Mouse (Mus musculus) cerebellum, adult 2 months (tissue): ENCODE measurements around the gene Mef2d. TPM values are rescaled to one million over a fixed set of nuclear protein-coding genes. Genes with fewer than 3 reads are reported as not detected.

Experiments
- DNase-seq, 2 experiments: peaks; one replicate each; pipeline ENCODE4 v3.0.0; 2021
- H3K27ac ChIP-seq: fragments of 200-500 bp; 2 replicates; pipeline ENCODE4 v1.5.1; 2012; ENCODE audit warnings: low read length, control low read depth, inconsistent platforms; ENCODE audit not compliant: insufficient read depth
- H3K27me3 ChIP-seq: fragments of 200-500 bp; 2 replicates; pipeline ENCODE4 v1.6.1; 2012; ENCODE audit warnings: inconsistent platforms, mild to moderate bottlenecking, low read length, moderate library complexity; ENCODE audit not compliant: control insufficient read depth, insufficient read depth
- H3K4me1 ChIP-seq: fragments of 200-500 bp; 2 replicates; pipeline ENCODE4 v1.6.1; 2011; ENCODE audit warnings: low read length; ENCODE audit not compliant: control insufficient read depth, insufficient read depth
- H3K4me3 ChIP-seq: fragments of 200-500 bp; replicated peaks from 2 replicates; pipeline ENCODE3; 2011; ENCODE audit warnings: mild to moderate bottlenecking, low read depth, low read length, control low read depth; ENCODE audit not compliant: insufficient read depth
- CTCF ChIP-seq: fragments of 200-500 bp; IDR thresholded peaks from 2 replicates; pipeline ENCODE4 v1.5.1; 2011; ENCODE audit warnings: low read depth, mild to moderate bottlenecking, control low read depth, low read length, moderate library complexity, borderline replicate concordance; ENCODE audit not compliant: insufficient read depth
- POLR2A ChIP-seq: fragments of 200-500 bp; IDR thresholded peaks from 2 replicates; pipeline ENCODE4 v1.6.1; 2011; ENCODE audit warnings: low read length, control low read depth, borderline replicate concordance; ENCODE audit not compliant: insufficient read depth
- WGBS: fragments of 180-500 bp; shearing (Covaris S2); methylation state at CpG from one replicate; pipeline ENCODE4 v1.1.7; 2018; 5-methylcytosine and 5-hydroxymethylcytosine counted together
- polyA plus RNA-seq: library from polyadenylated mRNA; depleted of rRNA; stranded (reverse); fragments of >200 nt; gene quantifications from 2 replicates; pipeline ENCODE4 v1.2.3, GENCODE M21; 2012

Mef2d gene
- polyA plus RNA-seq, 1 experiment, result 102 TPM

DNA sequence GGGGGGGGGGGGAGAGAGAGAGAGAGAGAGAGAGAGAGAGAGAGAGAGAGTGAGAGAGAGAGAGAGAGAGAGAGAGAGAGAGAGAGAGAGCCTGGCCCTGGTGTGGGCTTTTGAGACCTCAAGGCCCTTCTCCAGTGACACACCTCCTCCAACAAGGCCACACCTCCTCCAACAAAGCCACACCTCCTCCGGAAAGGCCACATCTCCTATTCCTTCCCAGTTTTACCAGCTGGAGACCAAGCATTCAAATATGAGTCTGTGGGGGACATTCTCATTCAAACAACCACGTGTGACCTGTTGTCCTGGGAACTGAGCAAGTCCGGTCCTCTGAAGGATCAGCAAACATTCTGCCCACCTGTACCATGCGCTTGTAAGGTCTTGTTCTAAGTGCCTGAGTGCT lies 13.2 kb upstream of the Mef2d start:
- Histone ChIP-seq H3K4me3 (no peak overlapping the region), H3K4me1 (peaks cover 23% of the 10 kb centered on the region), H3K27ac (no peak overlapping the region), H3K27me3 (no peaks in the 10 kb centered on the region)
- 66% methylated on average over 4 of the region's 4 CpGs for WGBS
- no peak for TF ChIP-seq CTCF
- TF ChIP-seq POLR2A, result no peak
- no peak for DNase-seq

DNA sequence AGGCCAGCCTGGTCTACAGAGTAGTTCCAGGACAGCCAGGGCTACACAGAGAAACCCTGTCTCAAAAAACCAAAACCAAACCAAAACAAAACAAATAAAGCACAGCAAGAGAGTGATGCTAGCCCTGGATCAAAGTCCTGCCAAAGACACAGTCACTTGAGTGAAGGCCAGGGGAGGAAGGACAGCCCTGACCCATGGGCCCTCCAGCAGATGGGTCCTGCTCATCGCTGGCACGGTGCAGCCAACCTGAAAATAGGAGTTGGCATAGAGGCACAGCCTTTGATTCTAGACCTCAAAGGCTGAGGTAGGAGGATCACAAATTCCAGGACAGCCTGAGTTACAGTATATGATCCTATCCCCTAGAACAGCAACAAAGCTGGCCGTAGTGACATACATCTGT lies 11.1 kb upstream of the Mef2d start:
- 0 out of 2 replicates have a peak overlapping the region, but pooled peaks have one; percentile 3 for H3K27ac ChIP-seq
- peaks cover 23% of the 10 kb centered on the region for H3K4me1 ChIP-seq
- TF ChIP-seq CTCF, result no peak
- H3K27me3 ChIP-seq, result no peaks in the 10 kb centered on the region
- no peak overlapping the region for H3K4me3 ChIP-seq
- DNase-seq, result peak; percentile 69 to 90
- WGBS, result 19% methylated on average over 3 of the region's 3 CpGs

DNA sequence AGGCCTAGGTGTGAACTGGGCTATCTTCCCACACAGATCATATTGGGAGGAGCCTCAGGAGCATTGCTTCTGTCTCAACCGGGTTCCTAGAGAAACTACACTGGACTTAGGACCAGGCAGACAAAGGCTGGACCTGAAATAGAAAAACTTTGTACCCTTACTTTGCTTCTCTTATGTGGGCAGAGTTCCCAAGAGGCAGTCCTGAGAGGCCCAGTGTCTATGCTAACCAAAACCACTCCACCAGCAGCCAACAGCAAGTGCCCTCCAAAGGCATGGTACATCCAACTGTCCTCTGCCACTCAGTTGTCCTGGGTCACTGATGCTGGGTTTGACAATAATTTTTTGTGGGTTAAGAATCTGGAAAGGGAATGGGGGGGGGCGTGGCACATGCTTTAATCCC lies 9.7 kb upstream of the Mef2d start:
- Histone ChIP-seq H3K4me1 (peaks cover 23% of the 10 kb centered on the region), H3K27me3 (no peaks in the 10 kb centered on the region), H3K4me3 (no peak overlapping the region), H3K27ac (peak overlapping the region; percentile 52; the same call in 1 of the 2 replicates)
- 38% methylated on average over 2 of the region's 2 CpGs for WGBS
- no peak for TF ChIP-seq CTCF
- TF ChIP-seq POLR2A, result no peak
- peak in 1 of 2 experiments; percentile 24 for DNase-seq

DNA sequence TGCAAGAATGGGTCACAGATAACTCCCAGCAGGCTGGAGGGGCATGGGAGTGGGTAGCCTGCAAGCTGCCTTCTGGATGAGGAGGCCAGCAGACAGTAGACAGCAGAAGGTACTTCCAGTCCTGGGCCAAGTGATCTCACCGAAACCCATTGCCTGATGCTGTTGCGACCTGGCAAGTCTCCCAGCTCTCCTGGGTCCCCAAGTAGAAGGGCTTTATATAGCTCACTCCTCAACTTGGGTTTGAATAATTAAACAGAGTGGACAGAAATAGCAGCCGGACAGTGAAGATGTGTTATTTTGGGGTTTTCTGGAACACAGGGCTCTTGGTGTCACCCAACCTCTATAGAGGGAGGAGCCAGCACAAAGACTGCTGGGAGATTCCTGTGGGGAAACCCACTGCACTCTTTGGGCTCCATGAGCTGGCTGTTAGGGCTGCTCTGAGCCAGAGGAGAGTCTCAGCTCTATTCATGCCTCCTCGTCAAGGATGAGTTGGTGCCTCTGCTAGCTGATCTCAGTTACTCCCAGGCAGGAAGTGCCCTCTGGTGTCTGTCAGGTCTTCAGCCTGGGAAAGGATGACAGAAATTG lies 8.9 kb upstream of the Mef2d start:
- WGBS, result 3% methylated on average over 4 of the region's 4 CpGs
- peak; percentile 31; the same call in 1 of the 2 replicates for TF ChIP-seq CTCF
- TF ChIP-seq POLR2A, result no peak
- peak overlapping the region; percentile 87 for H3K27ac ChIP-seq
- H3K4me3 ChIP-seq, result peak overlapping the region; percentile 4
- peak; percentile 87 to 96 for DNase-seq
- H3K4me1 ChIP-seq, result peaks cover 23% of the 10 kb centered on the region
- H3K27me3 ChIP-seq, result no peaks in the 10 kb centered on the region

DNA sequence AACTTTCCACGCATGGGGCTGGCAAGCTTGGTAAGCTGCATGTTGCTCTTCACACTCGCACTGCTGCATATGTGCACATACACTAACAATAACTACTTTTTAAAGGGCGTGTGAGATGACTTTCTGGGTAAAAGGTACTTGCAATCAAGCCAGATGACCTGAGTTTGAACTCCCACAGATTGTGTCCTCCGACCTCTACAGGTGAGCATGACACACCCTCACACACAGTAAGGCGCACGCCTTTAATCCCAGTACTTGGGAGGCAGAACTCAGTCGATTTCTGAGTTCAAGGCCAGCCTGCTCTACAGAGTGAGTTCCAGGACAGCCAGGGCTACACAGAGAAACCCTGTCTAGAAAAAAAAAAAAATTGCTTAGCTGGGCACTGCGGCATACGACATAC lies 5.8 kb upstream of the Mef2d start:
- no peak overlapping the region for H3K27ac ChIP-seq
- peaks cover 22% of the 10 kb centered on the region for H3K4me1 ChIP-seq
- no peak for DNase-seq
- H3K4me3 ChIP-seq, result no peak overlapping the region
- TF ChIP-seq POLR2A (no peak), CTCF (no peak)
- H3K27me3 ChIP-seq, result no peaks in the 10 kb centered on the region
- 88% methylated on average over 9 of the region's 9 CpGs for WGBS

DNA sequence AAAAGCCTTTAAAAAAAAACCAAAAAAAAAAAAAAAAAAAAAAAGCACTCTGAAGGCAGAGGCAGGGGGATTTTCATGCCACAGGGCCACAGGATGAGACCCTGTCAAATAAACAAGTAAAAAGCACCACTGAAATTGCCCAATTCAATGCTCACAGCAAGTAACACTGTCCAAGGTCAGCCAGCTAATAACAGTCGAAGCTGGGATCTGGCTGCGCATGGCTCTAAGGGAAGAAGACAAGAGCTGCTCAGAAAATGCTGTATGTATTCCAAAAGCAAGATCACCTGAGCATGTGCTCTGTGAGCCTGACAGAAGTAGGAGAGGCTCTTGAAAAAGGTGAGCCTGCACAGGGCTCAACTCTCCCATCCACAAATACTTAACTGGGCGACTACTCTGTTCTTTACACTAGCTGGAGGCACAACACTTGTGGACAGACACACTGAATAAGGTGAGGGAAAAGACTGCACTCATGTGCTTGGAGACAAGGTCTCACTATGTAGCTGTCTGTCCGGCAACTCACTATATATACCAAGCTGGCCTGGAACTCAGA lies 5.2 kb upstream of the Mef2d start:
- H3K4me1 ChIP-seq, result peaks cover 16% of the 10 kb centered on the region
- WGBS, result 75% methylated on average over 4 of the region's 4 CpGs
- DNase-seq, result no peak
- TF ChIP-seq POLR2A, result no peak
- peak overlapping the region; percentile 31 for H3K27ac ChIP-seq
- no peaks in the 10 kb centered on the region for H3K27me3 ChIP-seq
- no peak overlapping the region for H3K4me3 ChIP-seq

DNA sequence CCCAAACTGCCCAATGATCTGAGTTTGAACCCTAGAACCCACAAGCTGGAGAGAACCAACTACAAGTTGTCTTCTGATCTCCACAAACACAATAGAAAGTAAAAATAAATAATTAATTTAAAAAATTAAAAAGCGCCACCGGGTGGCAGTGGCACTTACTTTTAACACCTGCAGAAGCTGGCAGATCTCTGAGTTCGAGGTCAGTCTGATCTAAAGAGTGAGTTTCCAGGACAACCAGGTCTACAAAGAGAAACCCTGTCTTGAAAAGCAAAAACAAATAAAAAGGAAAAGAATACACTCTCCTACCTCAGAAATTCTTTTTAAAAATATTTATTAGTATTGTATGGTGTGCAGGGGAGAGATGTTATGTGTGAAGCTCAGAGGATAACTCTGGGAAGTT lies 4.4 kb upstream of the Mef2d start:
- H3K27me3 ChIP-seq, result no peaks in the 10 kb centered on the region
- 2% methylated on average over 3 of the region's 3 CpGs for WGBS
- H3K27ac ChIP-seq, result peak overlapping the region; percentile 56; the same call in 1 of the 2 replicates
- H3K4me3 ChIP-seq, result peak overlapping the region; percentile 86
- TF ChIP-seq CTCF, result no peak
- H3K4me1 ChIP-seq, result peaks cover 10% of the 10 kb centered on the region
- peak in 1 of 2 experiments; percentile 45 for DNase-seq

DNA sequence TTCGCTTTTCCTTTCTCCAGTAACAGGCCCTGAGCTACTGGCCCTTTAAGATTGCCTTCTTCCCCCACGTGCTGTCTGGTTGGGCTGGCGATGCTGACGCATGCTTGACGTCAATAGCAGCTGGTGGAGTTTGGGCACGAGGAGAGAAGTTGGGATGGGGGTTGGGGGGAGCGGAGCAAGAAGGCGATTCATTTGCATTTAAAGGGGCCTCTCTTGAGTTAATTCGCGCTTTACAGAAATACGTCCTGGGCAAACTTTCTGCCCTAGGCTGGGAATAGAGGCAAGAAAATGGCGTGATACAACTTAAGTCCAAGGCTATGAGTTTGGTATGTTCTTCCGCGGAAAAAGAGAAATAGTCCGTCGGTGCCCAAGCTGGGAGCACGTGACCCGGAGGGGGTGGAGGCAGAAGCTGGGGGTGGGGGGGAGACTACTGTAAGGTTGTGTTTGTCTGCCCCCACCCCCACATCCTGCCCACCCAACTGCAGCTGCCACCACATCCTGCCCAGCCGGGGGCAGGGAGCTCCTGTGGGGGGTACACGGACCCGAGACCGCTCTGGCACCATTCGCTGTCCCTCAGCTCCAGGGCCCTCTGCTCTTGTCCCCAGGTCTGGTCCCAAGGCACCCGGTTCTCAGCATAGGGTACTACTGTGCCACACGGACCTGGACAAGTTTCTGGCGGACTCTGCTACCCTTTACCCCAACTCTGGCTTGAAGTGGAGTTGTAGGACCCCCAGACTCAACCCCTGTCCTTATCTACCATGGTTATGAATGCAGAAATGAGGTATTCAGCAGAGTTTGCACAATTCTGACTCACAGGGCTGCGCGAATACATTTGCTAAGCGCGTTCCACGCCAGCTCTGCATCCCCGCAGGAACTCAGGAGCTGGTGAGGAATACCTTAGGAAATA lies 3.6 kb upstream of the Mef2d start:
- Histone ChIP-seq H3K4me3 (peak overlapping the region; percentile 86), H3K27me3 (no peaks in the 10 kb centered on the region), H3K4me1 (peaks cover 7% of the 10 kb centered on the region), H3K27ac (peak overlapping the region; percentile 91)
- peak; percentile 96 to 98 for DNase-seq
- TF ChIP-seq POLR2A, result peak; percentile 34; the same call in 1 of the 2 replicates
- no peak for TF ChIP-seq CTCF
- WGBS, result under 1% methylated on average over 32 of the region's 32 CpGs
